Mouse (Mus musculus) liver, adult 2 months (tissue): ENCODE data around the gene Gm8113.
"Not testable (repeated sequence)": the region's sequence is repeated elsewhere in the genome, so short reads cannot be mapped to it uniquely, and the experiment has no call there.

ENCODE experiments used
- CTCF ChIP-seq: fragments of 200-500 bp; IDR thresholded peaks from 2 replicates; pipeline ENCODE4 v1.5.1; 2011; ENCODE audit warnings: low read depth, low read length, control low read depth
- POLR2A ChIP-seq: fragments of 200-500 bp; IDR thresholded peaks from 2 replicates; pipeline ENCODE4 v1.6.1; 2011; ENCODE audit warnings: low read length, control low read depth; ENCODE audit not compliant: insufficient read depth; ENCODE audit errors: extremely low read depth

DNA sequence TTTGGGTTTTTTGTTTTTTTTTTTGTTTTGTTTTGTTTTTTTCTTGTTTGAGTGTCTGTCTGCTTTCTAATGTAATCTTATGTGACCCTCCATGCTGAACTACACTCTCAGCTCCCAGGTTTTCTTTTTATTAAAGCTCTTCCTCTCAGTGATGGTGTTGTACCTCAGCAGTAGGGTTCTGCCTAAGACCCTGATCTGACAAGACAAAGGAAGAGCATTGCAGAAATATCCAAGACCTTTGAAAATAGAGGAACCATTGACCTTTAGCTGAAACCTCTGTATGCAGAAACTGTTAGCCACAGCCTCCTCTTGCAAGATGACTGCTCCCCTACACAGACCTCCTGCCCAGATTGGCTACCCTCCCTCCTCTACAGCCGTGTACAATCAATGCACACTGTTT, 39.0 kb upstream of the Gm8113 start:
- not testable (repeated sequence) for TF ChIP-seq CTCF, POLR2A
